Mouse (Mus musculus): ENCODE measurements around the gene Auh. TPM values are rescaled to one million over a fixed set of nuclear protein-coding genes. Genes with fewer than 3 reads are reported as not detected.

Gene Auh
- total RNA-seq, 2 experiments from 2014 or later, result 35.1 to 41.4 TPM

DNA sequence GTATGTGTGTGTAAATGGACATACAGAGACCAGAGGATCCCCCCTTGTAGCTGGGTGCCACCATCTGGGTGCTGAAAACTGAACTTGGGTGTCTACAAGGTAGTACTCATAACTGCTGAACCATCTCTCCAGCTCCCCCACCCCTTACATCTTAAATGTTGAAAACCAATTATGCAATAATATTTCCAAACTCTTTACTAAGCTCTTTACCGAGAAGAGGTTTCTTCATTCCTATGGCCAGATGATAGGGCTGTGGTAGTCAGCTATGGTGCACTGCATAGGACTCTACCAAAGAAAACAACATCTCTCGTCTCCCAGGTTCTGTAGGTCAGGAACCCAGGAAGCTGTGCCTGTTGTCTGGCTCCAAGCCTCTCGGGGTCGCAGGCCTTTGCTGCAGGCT is 83.9 kb downstream of the Auh start:
- peak; percentile 69 for ATAC-seq (ENCODE audit: poor library complexity, severe bottlenecking)

DNA sequence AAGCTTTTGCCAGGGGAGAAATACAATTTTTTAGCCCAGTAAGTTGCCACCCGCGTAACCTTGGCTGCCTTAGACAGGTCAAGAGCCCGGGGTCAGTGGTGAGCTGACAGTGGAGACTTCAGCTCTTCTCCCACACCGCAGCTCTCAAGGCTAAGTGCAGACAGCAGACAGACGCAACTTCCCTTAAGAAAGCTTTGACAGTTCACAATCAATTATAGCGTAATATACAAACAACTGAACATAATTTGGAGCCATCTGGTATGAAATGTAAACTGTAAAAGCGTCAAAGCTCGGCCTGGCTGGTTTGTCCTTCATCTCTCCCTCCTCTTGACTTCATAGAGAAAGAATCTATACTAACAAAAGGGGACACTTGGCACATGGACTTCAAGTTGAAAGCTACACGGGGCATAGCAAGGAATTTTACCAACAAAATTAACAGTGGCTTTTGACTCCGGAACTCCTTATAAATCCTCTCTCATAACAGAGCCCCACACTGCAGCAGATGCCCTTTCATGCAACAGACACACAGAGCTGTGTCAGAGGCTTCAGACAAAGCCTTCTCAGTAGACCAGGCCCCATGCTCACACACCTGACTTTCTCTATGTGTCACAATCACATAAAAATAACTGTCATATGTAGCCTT is 85.8 kb downstream of the Auh start:
- ATAC-seq (ENCODE audit: poor library complexity, severe bottlenecking), result no peak

DNA sequence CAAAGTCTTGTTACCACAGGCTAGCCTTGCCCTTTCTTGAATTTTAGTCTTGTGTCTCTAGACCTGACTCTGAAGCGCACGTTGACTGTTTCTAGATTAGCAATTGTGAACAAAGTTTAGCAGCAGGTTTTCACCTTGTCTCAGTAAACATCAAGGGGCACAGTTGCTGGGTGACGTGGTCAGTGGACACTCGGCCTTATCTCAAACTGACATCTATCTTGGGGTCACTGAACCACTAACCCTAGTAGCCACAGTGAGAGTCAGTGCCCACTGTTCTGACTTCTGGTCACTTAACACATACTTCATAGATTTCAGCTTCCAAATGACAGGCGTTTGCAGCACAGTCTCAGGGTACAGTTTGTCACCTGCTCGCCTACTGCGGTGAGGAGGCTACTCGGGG is 93.2 kb downstream of the Auh start:
- ATAC-seq (ENCODE audit: poor library complexity, severe bottlenecking), result peak; percentile 36; the same call in 1 of the 2 replicates

DNA sequence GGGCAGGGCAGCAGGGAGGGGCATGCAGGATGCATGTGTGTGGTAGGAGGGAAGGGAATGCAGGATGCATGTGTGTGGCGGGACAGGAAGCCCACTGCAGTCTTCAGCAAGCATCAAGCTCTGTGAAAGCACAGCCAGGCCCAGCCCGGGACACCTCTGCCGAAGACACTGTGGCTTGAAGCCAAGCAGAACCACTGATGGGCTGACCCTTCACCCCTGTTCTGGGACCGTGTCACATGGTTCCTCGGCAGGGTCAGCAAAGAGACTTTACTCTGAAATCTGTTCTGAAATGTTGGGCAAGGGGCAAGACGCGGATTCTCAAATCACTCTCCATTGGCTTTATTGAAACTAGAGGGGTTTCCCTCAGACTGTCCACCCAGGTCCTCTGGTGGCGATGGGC is 94.9 kb downstream of the Auh start:
- ATAC-seq (ENCODE audit: poor library complexity, severe bottlenecking), result no peak

DNA sequence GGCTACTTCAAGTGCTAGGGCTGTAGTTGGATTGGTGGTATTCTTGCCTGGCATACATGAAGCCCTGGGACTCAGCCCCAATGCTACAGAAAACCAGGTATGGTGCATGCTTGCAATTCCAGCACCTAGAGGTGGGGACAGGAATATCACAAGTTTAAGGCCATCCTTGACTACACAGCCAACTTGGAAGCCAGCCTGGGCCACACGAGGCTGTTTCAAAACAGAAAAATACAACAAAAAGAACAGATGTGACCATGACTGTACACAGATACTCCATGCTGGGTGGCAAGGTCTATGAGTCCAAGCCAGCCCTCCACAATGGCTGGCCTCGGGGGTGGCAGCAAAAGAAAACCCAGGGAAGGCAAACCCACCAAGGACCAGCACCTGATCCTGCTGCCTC is 95.7 kb downstream of the Auh start:
- ATAC-seq (ENCODE audit: poor library complexity, severe bottlenecking), result no peak

DNA sequence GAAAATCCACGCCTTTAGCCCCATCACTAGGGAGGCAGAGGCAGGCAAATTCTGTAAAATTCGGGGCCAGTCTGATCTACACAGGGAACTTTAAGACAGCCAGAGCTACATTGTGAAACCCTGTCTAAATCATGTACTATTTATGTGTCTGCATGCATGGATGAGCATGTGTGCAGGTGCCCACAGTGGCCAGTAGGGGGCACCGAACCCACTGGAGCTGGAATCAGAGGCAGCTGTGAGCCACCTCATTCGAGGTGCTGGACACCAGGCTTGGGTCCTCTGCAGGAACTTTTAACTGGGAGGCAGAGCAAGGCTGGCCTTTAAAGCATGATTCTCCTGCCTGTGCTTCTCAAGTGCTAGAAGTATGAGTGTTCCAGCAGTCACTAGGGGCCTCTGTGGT is 96.3 kb downstream of the Auh start:
- peak; percentile 55 for ATAC-seq (ENCODE audit: poor library complexity, severe bottlenecking)

DNA sequence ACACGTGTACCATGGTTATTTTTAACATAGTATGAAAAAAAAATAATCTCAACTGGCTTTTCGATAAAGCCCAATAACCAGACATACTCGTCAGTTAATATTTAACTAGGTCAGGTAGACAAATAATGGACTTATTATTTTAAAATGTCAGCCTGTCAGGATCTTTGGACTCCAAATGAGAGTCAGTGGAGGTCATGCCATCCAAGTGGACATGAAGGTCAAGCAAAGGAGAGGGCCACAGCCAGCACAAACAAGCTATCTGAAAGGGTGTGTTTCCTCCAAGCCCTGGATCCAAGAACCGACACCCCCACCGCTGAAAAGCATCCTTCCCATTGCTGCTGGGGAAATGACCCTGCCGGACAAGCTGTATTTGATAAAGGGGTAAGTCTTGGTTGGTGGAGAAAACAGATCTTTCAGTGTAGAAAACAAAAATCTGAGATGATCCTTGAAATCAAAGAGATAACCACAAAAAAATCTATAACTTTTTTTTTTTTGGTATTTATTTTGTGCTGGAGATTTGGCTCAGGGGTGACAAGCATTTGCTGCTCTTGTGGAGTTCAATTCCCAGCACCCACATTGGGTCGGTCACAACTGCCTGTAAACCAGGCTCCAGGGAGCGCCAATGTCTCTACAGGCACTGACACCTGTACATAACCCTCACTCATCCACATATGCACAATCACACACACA is 96.9 kb downstream of the Auh start:
- ATAC-seq (ENCODE audit: poor library complexity, severe bottlenecking), result no peak

DNA sequence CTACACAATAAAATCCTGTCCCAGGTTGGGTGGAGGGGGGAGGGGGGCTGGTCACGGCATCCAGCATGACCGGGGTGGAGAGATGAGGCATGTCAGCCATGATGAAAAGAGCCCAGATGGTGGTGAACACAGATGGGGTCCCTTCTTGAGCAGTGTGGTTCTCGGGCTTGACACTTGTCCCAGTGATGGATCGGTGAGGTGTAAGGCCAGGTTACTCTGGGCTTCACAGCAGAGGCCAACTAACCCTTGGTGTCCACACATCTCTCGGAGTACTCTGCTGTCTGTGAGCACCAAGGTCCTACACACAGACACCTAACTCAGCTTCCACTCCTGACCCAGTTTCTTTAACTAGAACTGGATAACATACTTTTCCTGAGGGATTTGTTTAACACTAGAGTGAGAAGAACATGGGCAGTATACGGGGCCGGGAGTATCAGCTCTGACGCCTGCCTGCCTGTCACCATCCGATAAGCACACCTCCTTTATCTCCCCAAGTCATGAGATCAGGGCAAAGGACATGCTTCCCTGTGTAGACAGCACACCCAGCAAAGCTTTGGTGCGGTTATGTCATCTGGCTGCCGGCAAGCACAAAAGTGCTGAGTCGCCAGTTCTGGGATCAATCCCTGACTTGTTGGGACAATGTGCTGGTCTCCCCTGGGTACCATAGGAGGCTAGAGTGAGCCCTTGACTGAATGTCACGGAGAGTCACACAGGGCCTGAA is 98.3 kb downstream of the Auh start:
- ATAC-seq (ENCODE audit: poor library complexity, severe bottlenecking), result no peak

DNA sequence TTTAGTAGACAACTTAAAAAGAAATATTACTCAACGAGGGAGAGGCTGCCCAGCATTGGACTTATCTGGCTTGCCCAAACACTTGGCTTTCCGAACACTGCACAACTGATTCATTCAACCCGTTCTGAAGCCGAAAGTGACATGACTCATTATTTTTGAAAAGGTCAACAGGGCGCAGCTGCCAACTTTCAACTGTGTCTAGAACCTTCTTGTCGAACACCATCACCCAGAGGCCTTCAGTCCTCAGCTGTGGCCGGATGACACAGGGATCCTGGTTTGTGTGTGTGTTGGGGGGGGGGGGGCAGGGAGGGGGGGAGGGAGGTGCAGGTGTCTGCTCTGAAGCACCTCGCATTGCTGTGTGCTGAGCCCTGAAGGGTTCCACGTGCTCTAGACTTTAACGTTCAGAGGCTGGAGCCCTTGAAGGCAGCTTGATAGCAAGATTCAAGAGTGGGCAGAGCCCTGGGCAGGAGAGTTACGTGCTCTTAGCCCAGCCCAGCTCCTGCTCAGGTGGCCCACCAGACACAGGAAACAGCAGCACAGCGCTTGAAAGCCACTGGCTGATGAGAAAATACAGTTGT is 100.4 kb downstream of the Auh start:
- peak; percentile 17 for ATAC-seq (ENCODE audit: poor library complexity, severe bottlenecking)

DNA sequence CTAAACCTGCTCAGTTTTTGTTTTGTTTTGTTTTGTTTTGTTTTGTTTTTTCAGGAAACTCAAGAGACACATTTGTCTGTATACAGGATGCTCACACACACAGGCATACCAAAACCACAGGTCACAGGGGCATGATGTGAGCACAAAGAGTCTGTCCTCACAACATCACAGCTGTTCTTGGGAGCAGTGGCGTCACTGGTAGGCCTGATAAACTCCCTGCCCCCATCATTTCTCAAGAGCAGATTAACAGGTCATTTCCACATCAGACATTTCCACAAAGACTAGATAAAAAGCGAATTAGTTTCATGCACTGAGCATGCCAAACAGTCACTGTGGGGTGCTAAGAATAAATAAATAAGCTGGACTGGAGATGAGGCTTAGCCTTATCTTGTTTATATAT is 101.3 kb downstream of the Auh start:
- ATAC-seq (ENCODE audit: poor library complexity, severe bottlenecking), result peak; percentile 67

DNA sequence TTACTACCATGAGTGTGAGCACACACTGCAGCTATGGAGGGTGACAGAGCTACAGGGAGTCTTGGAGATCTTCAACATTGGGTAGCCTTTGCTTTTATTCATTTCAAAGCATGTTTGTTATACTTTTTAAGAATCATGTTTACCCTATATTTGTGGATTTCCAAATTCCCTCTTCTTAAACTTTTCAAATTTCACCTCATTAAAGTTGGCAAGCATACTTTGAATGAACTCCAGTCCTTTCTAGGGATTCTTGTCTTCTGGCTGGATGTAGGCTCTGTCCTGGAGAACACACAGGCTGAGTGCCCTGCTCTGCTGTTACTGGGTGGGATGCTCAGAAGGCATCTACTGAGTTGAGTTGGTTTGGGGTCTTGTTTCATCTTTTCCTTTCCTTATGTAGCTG is 102.8 kb downstream of the Auh start:
- ATAC-seq (ENCODE audit: poor library complexity, severe bottlenecking), result no peak

DNA sequence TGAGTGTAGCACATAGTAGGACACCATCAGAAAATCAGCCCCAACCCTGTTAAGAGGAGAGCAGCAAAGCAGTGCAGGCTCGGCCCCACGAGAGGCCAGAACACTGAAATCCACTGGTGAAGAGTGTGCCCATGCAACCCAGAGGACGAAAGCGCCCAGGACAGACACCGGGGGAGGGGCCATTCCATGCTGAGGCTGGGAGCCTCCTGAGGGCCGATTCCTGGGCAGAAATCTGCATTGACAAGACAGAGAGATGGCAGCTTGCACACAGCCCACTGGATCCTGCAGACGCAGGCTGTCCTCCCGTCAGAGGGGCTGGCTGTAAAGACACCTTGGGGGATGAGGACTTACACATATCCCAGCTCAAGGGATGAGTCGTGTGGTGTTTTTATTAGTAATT is 104.7 kb downstream of the Auh start:
- ATAC-seq (ENCODE audit: poor library complexity, severe bottlenecking), result no peak

DNA sequence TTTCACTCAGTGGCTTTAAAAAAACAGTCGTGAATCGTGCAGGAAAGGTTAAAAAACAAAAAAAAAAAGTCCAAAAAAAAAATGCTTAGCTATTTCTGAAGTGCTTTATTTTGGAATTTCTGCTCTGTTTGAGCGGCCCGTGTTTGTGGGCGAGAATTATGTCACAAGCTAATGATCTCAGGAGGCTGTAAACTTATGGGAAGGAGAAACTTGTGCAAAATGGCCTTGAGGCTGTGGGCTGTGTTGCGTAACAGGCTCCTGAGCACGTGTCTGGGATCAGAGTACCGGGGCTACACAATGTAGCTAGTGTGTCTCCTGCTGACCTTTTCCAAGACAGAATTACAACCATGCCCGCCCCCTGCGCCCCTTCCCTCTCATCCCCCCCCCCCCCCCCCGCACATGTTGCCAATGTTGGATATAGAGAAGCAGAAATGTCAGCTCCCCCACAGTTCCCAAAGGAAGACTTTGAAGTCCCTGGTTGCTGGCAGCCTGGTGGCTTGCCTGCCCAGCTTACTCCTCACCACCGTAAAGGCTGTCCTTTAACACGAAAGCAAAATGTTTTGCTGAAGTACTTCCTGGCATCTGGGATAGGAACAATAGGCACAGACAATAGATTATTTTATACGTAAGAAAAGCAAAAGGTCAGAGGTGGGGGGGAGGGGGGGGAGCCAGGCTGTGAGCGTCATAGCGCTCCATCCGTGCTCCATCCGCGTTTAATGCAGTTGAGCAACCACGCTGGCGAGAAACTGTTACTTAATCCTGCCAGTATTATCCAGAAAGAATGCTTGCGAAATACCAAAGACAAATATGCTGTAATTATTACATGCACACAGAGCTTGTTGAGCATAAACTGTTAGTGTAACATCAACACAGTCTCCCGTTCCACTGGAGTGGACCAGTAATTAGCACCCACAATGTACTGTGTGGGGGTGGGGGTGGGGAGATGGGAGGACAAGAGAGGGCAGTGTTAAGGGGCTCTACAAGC is 107.0 kb downstream of the Auh start:
- peak; percentile 68 for ATAC-seq (ENCODE audit: poor library complexity, severe bottlenecking)

DNA sequence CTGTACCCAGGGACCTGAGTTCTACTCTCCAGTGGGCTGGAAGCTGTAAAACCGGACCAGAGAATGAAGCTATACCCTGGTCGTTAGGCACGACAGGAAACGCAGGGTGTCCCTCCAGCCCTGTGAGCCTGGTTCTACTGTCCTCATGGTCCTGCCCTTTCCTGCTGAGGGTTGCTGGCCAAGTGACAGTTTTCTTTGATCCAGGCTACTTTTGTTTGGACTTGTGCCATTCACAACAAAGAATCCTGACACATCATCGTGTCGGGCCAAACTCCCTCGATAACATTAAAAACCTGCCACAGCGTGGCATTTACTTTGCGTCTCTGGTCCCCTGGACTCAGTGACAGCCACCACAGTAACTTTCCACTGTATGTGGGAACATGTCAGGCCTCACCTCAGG is 107.9 kb downstream of the Auh start:
- ATAC-seq (ENCODE audit: poor library complexity, severe bottlenecking), result no peak

DNA sequence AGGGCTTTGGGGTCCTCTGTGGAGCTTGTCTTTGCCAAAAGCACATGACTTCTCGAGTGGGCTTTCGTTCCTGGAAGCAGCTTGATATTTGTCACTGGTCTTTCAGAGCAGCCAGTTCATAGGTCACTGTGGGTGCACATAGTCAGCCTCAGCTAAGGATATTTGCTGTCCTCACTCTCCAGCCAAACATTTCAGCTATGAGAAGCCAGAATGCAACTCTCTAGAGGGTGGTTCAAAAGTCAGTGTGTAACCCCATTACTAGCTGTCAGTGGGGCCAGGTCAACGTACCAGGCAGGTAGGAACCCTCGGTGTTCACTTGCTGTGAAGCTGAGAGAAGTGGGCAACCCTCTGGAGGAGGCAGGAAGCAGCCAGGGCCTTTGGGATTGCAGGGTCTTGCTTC is 109.6 kb downstream of the Auh start:
- ATAC-seq (ENCODE audit: poor library complexity, severe bottlenecking), result no peak

DNA sequence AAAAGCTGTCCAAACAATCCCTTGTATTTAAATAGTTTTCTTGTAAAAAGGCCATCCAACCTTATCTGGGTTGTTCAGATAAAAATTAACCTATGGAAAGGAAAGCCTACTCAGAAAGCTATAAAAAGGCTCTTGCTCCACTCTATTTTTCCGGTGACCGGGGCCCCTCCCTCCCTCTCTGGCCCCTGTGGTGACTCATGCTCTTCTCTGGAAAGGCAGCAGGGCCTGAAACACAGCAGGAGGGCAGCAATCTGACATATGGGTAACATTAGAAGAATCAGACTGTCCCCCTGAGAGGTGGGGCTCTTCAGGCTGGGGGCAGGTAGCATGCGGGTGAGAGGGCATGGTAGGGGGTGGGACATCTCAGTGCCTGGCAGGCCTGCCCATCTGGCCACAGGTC is 110.7 kb downstream of the Auh start:
- peak; percentile 41 for ATAC-seq (ENCODE audit: poor library complexity, severe bottlenecking)

DNA sequence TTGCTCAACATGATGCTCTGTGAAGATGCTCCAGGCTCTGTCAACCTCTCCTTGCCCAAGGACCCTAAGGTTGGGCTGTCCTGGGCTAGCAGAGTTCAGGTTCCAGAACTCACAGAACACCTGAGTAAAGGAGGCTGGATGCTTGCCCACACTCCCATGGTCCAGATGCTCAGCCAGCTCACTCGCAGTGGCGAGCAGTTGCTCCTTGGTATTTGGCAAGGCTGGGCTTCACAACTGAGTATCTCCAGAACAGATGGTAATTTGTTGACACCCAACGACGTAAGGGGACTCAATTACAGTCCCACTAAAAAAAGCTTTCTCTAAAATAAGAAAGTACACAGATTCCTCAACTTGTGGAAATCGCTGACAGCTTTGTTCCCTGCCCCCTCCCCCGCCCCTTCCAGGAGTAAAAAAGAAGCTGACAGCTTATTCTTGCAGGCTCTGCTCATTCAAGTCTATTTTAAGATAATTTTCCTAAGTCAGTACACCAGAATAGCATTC is 111.4 kb downstream of the Auh start:
- ATAC-seq (ENCODE audit: poor library complexity, severe bottlenecking), result no peak

DNA sequence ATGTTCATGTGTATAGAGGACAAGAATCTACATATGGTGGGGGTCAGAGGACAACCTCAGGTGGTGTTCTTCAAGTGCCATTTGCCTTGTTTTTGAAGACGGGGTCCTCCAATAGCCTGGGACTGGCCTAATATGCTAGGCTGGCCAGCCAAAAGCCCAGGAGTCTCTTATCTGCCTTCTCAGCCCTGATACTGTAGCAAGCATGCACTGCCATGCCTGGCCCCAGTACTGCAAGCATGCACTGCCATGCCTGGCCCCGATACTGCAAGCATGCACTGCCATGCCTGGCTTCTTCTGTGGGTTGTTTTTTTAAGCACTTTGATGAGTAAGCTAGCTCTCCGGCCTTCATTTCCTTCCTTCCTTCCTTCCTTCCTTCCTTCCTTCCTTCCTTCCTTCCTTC is 115.7 kb downstream of the Auh start:
- no peak for ATAC-seq (ENCODE audit: poor library complexity, severe bottlenecking)

DNA sequence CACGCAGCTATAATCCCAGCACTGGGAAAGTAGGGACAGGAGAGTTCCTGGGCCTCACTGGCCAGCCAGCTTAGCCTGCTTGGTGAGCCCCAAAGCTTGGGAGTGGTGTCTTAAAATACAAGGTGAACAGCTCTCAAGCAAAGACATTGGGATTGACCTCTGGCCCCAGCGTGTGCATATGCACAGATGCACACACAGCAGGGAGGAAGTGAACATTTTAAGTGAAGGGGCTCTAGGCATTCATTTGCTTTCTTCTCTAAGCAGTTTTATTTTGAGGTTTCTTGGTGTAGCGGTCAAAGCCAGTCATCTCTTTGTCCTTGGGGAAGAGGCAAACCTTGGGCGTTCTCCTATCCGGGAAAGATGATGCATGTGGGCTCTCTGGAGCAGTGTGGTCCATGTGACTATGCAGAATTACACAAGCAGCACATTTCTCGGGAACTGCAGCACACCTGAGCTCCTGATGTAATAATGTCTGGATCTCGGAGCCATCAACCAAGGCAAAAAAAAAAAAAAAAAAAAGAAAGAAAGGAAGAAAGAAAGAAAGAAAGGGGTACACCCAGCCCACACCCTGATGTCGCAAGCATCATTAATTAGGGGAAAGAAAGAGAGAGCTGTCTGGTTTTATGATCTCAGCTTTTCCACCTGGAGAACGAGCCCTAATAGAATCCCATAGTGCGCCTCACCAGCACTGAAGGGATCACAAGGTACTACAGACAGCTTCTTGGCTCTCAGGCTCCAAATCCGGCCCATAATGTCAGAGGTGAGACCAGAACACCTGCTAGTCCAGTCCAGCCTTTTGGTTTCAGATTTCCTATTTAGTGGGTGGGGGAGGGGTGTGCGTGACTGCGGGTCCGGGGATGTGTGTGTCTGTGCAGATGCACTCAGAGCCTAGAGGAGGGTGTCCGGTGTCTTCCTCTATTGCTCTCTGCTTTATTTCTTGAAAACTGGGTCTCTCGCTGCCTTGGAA is 116.6 kb downstream of the Auh start:
- ATAC-seq (ENCODE audit: poor library complexity, severe bottlenecking), result no peak
